Mouse (Mus musculus) megakaryocyte-erythroid progenitor cell, adult 5-6 weeks (primary cell): ENCODE results near the gene 0610030E20Rik. TPM values are rescaled to one million over a fixed set of nuclear protein-coding genes. Genes with fewer than 3 reads are reported as not detected.

ENCODE experiments used
- ATAC-seq: replicated peaks from 2 replicates; pipeline ENCODE4 v1.8.0; 2016; ENCODE audit warnings: mild to moderate bottlenecking, inconsistent platforms; ENCODE audit not compliant: severe bottlenecking, poor library complexity, low FRiP score, low TSS enrichment
- total RNA-seq, 2 experiments: library from RNA; stranded (forward) in 1 of 2; stranded (reverse) in 1 of 2; fragments of 200-1000, 215-1000 nt in 1 of 2; fragments of >200 nt in 1 of 2; fragmentation: Nextera tagmentation in 1 of 2; gene quantifications; 2 replicates each; pipeline ENCODE4 v1.2.3; 2014 to 2017

Gene 0610030E20Rik
- total RNA-seq, 2 experiments from 2014 or later, result 15.2 to 28.5 TPM

GRCm38 (mm10) chr6:72366304-72366703 is 19.2 kb downstream of the 0610030E20Rik start:
- ATAC-seq, result no peak

GRCm38 (mm10) chr6:72366844-72367443 is 19.8 kb downstream of the 0610030E20Rik start, which contains the start of gene Rnf181:
Gene Rnf181, minus strand, starts transcription at chr6:72366956.
- no peak for ATAC-seq

GRCm38 (mm10) chr6:72367460-72367974 is 20.4 kb downstream of the 0610030E20Rik start:
- ATAC-seq, result no peak

GRCm38 (mm10) chr6:72369557-72369956 is 22.4 kb downstream of the 0610030E20Rik start:
- peak; percentile 54 for ATAC-seq

GRCm38 (mm10) chr6:72370091-72370490 is 23.0 kb downstream of the 0610030E20Rik start:
- ATAC-seq, result no peak

DNA sequence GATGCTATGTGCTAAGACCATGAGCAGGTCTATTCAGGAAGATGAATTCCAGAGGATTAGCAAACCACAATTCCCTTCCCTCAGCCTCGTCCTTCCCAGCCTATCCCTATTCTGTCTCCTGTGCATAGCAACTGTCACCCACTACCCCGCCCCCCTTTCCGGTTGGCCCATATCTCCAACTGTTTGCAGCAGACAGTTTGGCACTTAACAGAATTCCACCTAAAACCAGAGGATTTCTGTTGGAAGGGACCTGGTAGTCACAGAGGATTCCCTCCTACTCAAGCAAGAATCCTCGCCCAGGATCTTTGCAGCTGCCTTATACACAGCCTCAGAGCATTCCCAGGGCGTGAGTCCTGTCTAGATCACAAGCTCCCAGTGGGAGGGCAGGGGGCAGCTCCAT is 24.0 kb downstream of the 0610030E20Rik start:
- no peak for ATAC-seq

DNA sequence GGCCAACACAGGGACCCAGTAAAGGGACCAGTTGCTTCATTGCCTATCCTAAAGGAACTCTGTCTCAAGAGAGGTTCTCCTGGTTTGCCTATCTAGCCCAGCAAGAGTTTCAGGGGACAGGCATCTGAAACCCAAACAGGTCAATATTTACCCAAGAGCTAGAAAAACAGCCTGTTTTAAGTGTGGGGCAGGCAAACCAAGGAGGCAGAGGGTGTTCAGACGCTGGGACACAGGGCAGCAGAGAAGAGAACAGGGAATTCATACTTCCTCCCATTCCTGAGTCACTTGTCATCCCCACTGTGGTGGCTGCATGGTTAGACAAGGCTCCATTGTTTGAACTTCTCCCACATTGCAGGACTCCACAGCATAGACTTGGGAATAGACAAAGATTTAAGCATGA is 24.5 kb downstream of the 0610030E20Rik start:
- ATAC-seq, result no peak

- ATAC-seq, result no peak
These were observed 26.1 kb downstream of the 0610030E20Rik start for GRCm38 (mm10) chr6:72373184-72373583.

DNA sequence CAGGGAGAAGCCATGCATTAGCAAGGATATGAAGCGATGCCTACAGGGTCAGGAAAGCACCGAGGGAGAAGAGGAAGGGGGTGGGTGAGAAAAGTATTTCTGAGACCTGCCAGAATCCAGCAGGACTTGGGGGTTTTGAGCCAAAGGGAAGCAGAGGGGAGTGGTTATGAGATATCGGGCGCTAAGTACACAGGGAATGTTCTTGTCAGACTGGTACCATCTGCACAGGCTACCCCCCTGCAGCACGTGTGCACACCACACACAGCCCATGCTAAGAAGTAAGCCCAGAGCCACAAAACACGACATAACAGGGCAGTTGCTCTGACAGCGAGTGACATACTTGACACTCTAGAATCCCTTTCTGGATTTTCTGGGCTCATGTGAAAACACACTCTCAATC is 27.1 kb downstream of the 0610030E20Rik start:
- 0 out of 2 replicates have a peak, but pooled peaks have one; percentile 19 for ATAC-seq

- ATAC-seq, result 0 out of 2 replicates have a peak, but pooled peaks have one; percentile 15
These were observed 27.9 kb downstream of the 0610030E20Rik start for GRCm38 (mm10) chr6:72374820-72375563.

GRCm38 (mm10) chr6:72378510-72379234 is 31.6 kb downstream of the 0610030E20Rik start:
- ATAC-seq, result no peak

GRCm38 (mm10) chr6:72379377-72380130 is 32.4 kb downstream of the 0610030E20Rik start:
- ATAC-seq, result no peak

GRCm38 (mm10) chr6:72380131-72380770 is 33.1 kb downstream of the 0610030E20Rik start, which contains the start of gene Vamp5:
Gene Vamp5, minus strand, starts transcription at chr6:72380468.
- peak; percentile 72 for ATAC-seq

DNA sequence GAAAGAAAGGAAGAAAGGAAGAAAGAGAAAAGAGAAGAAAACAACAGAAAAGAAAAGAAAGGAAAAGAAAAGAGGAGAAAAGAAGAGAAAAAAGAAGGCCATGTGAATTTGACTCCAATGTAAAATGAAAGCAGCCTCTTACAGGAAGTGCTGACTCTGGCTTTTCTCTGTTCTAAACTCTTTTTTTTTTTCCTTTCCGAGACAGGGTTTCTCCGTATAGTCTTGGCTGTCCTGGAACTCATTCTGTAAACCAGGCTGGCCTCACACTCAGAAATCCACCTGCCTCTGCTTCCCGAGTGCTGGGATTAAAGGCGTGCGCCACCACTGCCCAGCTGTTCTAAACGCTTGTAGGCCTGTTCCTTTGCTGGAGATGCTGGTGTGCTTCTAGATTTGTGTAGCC is 35.4 kb downstream of the 0610030E20Rik start:
- no peak for ATAC-seq

DNA sequence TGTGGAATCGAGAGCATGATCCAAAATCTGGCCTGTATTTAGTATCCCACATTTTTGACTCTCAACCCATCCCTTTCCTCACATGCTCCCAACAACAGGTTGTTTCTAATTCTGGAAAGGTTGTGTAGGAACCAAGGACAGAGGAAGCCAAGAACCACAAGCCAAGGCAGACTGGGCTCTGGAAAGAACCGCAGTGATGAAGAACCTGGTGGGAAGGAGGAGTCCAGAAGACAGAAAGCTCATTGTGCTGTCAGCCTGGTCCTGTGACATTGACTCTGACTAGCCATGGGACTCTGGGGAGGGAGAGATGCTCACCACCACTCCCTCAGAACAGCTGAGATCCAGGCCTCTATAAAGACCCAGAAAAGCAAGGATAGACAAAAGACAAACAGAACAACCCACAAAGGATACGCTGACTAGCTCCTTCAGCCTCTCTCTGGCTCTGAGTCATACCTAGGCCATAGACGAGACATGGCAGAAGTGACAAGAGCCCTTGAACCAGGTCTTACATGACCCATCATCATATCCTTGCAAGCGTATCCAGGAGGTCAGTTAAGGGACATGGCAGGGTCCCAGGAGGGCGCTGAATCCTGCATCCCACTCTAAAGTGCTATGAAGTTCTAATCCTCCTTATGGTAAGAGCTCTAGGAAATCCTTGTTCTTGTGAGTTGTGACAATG is 36.2 kb downstream of the 0610030E20Rik start:
- no peak for ATAC-seq

GRCm38 (mm10) chr6:72383952-72384351 is 36.8 kb downstream of the 0610030E20Rik start:
- peak; percentile 83 for ATAC-seq

GRCm38 (mm10) chr6:72385258-72385657 is 38.1 kb downstream of the 0610030E20Rik start:
- ATAC-seq, result no peak

DNA sequence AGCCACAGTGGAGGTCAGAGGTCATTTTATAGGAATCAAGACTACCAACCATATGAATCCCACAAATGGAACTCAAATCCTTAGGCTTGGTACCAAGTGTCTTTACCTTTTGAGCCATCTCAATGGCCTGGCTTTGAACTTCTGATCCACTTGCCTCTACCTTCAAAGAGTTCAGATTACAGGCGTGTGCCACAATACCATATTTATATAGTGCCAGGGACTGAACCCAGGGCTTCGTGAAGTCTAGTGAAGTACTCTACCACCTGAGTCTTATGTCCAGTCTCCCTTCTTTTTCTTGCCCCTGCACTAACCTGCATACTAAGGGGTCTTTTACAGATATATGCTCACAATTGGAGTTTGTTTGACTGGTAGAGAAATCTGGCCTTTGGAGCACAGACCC is 39.4 kb downstream of the 0610030E20Rik start:
- no peak for ATAC-seq
